Mouse (Mus musculus) skeletal muscle tissue, adult 2 months (tissue): ENCODE measurements at regions not wholly inside any gene's neighbourhood (a gene's known extent, or its start where the extent isn't known, plus 50 kb on each side); places are given as distances from the start of the nearest gene placed in this dataset.

ENCODE experiments used
- DNase-seq: peaks from one replicate; pipeline ENCODE4 v3.0.0-alpha.2; 2012; ENCODE audit warnings: low read depth, low spot score

GRCm38 (mm10) chr1:51647955-51648354 is 169.7 kb upstream of the Nabp1 start:
- DNase-seq, result peak; percentile 81

GRCm38 (mm10) chr1:51644399-51644798 is 166.2 kb upstream of the Nabp1 start:
- DNase-seq, result peak; percentile 43

- DNase-seq, result peak; percentile 14
These were observed 165.4 kb upstream of the Nabp1 start for GRCm38 (mm10) chr1:51643640-51644039.

- no peak for DNase-seq
These were observed 160.5 kb upstream of the Nabp1 start for GRCm38 (mm10) chr1:51638519-51639302.

GRCm38 (mm10) chr1:51635881-51636515 is 157.8 kb upstream of the Nabp1 start:
- DNase-seq, result no peak

GRCm38 (mm10) chr1:51633795-51634194 is 155.6 kb upstream of the Nabp1 start:
- DNase-seq, result no peak

GRCm38 (mm10) chr1:51632851-51633250 is 154.6 kb upstream of the Nabp1 start:
- no peak for DNase-seq

- no peak for DNase-seq
These were observed 151.6 kb upstream of the Nabp1 start for GRCm38 (mm10) chr1:51629848-51630247.

GRCm38 (mm10) chr1:51628137-51628793 is 150.0 kb upstream of the Nabp1 start:
- no peak for DNase-seq

- DNase-seq, result no peak
These were observed 148.1 kb upstream of the Nabp1 start for GRCm38 (mm10) chr1:51626303-51626702.

GRCm38 (mm10) chr1:51625079-51625478 is 146.9 kb upstream of the Nabp1 start:
- no peak for DNase-seq

- no peak for DNase-seq
These were observed 146.3 kb upstream of the Nabp1 start for GRCm38 (mm10) chr1:51624551-51624950.

- no peak for DNase-seq
These were observed 144.8 kb upstream of the Nabp1 start for GRCm38 (mm10) chr1:51622986-51623385.

- DNase-seq, result no peak
These were observed 144.1 kb upstream of the Nabp1 start for GRCm38 (mm10) chr1:51622181-51622862.

GRCm38 (mm10) chr1:51621062-51621461 is 142.8 kb upstream of the Nabp1 start:
- no peak for DNase-seq

GRCm38 (mm10) chr1:51617502-51618251 is 139.5 kb upstream of the Nabp1 start:
- no peak for DNase-seq

GRCm38 (mm10) chr1:51616091-51616490 is 137.9 kb upstream of the Nabp1 start:
- DNase-seq, result no peak

- peak; percentile 13 for DNase-seq
These were observed 137.3 kb upstream of the Nabp1 start for GRCm38 (mm10) chr1:51615523-51615922.

- no peak for DNase-seq
These were observed 136.5 kb upstream of the Nabp1 start for GRCm38 (mm10) chr1:51614700-51615099.

GRCm38 (mm10) chr1:51609295-51609694 is 131.1 kb upstream of the Nabp1 start:
- no peak for DNase-seq

GRCm38 (mm10) chr1:51607437-51607855 is 129.2 kb upstream of the Nabp1 start:
- DNase-seq, result no peak
